Mouse (Mus musculus) layer of hippocampus, postnatal 10 days (tissue): ENCODE data around the gene Nos1ap. TPM values are rescaled to one million over a fixed set of nuclear protein-coding genes. Genes with fewer than 3 reads are reported as not detected.

Experiments used
- DNase-seq, 2 experiments: peaks; one replicate each; pipeline ENCODE4 v3.0.0; 2021; ENCODE audit warnings: low spot score in 2 of 2
- total RNA-seq, 2 experiments: library from RNA; stranded (reverse); gene quantifications; 2 replicates each; pipeline ENCODE4 v1.2.3; 2021

The Nos1ap gene
- total RNA-seq, 2 experiments from 2014 or later, result 83.9 to 88.5 TPM

DNA sequence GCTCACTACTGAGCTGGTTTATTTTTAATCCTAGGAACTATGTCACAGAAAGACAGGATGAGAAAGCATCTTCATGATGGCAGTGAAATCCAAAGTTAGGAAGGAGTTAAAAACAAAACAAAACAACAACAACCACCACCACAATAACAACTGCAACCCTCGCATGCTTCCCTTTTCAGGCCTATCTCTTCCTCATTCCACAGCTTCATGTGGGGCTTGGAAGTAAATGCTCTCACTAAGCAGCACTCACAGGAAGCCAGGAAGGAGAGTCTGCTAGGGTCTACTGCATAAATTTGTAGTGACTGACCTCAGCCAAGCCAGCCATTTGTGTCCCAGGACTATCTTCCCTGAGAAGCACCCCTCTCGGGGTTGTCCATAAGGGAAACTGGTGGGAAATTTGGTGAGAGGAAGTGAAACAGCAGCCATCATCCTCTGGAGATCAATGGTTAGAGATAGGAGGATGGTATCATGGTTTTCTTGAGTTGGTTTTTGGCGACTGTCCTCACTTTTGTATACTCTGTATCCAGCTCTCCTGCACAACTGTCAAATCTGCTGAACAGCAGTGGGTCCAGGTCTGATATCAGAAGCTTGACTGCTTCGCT lies 218.4 kb downstream of the Nos1ap start:
- no peak for DNase-seq

DNA sequence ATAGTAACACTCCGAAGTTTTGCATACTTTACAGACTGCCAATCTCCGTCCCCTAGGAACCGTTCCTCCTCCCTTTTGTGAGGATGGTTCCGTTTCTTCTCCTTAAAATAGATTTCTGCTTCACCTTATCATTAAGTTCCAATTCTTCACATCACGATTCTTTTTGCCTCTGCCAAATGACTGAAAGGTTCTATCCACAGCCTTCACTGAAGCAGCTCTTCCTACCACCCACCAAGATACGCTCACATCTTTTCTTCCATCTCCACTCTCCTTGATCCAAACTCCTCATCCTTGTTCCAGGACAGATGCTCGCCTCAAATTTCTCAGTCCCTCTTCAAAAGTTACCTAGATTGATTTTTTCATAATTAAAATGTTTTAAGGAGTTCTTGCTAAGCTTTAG lies 220.8 kb downstream of the Nos1ap start:
- DNase-seq, result no peak

DNA sequence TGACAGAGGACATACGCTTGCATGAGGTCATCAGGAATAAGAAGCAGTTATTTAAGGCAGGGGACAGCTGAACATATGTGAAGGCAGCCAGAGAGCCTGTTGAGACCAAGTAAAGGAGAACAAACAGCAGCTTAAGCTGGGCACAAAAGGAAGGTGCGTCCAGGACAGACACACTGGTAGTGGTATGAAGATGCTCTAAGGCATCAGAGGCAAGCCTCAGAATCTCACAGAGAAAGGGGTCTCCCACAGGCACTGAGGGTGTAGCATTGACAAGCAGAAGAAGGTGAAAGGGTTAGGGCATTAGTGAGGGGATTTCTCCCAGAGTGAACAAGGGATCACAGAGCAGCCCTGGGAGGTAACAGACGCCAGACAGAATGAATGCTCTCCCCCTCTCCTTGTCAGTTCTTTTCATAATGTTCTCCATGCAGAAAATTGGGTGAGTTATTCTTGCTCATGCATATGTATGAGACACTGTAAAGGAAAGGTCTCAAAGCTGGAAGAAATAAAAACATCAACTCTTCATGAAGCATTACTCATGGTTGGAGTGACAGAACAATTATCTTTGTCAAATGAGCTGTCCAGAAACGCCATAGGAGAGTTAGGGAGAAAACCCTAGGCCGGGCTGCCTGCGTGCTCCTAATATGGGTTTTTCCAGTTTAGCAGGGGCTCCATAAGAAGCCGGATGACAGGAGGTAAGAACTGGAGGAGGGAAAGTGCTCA lies 222.5 kb downstream of the Nos1ap start:
- no peak for DNase-seq

DNA sequence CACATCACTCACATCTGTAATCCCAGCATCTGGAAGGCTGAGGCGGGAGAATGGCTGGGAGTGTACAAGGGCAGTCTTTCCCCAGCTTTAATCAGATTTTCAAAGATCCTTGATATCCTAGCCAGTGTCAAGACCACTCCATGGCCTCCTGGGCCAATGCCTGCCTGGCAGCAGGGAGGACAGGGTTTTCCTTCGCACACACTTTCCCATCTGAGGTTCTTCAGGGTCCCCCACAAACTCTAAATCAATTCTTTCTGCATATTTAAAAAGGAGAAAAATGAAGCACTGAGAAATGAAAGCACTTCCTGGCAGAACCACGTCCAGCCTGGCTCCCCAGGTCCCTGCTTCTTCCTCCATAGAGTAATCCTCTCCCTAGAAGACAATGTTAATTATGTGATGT lies 225.9 kb downstream of the Nos1ap start:
- no peak for DNase-seq

DNA sequence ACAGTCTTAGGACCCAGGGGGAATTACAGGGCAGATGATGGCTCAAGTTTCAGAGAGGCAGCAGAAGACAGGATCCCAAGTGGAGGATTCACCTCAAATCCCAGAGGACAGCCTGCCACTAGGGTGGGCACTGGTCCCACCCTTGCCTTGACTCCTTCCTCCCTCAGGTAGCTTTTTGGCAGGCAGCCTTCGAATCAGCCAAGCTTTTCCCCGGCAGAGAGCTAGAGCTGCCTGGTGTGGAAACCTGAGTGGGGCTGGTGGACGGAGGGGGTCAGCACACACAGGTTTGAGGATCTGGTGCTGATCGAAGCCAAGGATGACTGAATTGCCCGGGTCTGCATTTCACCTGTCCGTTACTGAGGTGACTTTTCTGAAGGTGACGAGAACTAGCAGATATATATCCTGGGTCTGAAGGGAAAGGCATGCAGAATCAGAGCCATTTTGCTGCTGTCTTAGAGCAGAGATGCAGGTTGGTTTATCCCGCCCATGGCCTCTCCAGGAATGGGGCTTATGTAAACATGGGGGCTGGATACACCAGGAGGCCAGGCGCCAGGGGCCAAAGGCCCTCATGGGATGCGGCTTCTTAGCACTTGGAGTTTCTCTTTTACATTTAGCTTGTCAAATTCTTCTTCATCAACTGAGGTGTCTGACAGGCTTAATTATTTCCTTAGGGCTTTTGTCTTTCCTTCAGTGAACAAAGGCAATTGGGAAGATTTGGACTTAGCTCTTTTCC lies 229.3 kb downstream of the Nos1ap start:
- no peak for DNase-seq

DNA sequence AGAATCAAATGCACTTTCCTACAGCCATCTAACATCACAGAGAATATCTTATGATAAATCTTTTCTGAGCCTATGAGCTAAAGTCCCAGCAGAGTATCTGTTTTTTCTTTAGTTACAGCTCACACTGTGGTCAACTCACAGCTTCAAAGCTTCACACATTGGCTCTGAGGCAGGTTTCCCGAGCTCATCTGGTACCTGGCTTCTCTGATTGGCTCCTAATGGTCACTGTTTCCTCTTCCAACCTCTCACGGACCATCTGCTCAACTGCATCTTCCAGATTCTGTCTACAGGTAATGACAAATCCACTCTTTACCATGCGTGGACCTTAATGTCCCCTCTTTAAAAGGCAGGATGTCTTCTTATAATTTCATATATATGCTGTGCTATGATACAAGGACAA lies 236.3 kb downstream of the Nos1ap start:
- DNase-seq, result no peak

DNA sequence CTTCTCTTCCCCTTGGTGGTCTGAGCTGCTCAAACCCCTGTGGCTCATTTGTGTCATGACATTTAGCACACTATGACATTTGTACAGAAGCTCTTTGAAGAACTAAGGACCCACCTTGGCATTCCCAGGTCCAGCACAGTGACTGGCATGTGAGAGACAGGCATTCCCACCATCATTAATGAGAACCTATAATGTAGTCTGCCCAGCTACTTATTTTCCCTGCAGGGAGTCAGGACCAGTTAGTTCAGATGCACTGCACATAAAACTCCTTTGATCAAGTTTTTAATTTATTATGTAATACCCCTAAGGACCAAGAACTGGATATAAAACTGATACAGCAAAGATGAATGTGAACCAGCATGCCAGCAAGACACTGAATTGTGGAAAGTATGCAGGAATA lies 238.6 kb downstream of the Nos1ap start:
- DNase-seq, result no peak

DNA sequence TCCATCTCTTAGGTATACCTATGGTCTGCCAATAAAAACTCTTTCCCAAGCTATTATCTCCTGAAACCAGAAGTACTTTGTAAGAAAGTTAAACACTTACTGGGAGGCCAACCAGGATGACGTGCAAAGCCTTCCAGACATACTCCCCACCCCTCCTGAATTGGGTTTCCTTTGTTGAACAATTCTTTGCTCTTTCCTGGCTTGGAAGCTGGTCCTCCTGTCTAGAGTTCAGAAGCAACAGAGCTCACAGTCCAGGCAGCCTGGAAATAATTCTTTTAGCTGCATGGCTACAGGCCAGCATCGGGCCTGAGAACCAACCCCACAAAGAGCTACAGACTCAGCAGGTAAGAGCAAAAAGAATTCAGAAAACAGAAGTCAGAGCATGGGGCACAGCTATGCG lies 243.4 kb downstream of the Nos1ap start:
- no peak for DNase-seq

DNA sequence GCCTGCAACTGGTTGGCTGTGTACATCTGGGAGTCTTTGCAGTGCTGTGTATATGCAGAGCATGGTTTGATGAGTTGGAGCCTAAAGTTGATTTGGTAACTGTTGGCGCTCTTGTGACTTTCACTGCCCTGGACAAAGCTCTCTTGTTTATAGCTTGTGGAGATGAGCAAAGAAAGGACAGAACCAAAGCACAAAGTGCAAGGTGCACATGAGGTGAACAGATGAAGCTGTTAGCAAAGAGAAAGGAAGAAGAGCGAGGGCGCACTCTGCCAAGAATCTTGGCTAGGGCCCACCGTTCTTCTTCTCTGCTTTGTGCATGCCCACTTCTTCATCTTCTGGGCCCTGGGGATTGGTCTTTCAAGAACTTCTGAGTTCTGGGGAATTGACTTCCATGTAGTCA lies 245.8 kb downstream of the Nos1ap start:
- no peak for DNase-seq

DNA sequence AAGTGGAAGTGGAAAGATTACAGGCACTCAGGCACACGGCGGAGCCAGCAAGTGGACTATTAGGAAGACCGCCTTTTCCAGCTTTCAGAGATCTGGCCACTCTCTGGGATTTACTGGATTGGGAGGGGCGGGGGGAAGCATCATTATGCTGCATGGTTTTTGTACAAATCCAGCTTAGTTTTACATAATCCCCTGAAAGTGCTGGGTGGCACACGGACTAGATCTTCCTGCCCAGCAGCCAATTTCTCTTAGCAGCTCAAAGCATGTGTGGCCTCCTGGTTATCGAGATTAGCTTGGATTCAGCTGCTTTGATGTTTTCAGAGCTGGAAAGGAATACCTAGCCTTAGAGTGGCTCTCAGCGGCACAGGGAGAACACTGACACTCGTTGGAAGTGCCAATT lies 246.6 kb downstream of the Nos1ap start:
- DNase-seq, result no peak

DNA sequence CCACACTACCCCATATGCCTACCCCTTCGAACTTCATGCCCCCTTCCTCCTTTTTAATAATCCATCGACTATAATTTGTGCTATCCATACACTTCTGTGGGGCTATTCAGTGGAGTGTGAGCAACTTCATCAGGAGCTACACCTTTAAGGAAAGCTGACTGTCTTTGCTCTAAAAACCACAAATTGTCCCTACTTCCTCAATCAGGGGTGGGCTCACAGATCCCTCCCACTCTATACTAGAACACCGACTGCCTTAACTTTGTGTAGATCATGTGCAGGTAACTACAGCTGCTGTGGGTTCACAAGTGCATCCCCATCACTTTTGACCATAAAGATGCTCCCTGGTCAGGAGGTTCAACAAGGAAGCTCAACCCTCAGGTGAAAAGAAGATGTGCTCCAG lies 249.7 kb downstream of the Nos1ap start:
- DNase-seq, result no peak

DNA sequence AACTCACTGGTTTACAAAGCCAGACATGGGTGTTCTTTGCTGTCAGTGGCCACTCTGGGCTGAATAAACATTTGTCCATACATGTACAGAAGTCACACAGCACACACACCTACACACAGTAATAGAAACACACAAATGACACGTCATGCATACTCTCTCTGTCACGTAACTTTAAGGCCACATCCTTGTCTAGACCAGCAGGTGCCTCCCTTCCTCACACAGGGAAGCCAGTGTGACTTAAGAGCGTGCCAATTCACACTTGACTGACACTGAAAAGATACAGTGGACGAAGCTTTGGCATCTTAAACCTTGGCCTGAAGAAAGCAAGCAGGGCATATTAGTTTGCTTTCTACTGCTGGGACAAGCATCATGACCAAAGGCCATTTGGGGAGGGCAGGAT lies 256.9 kb downstream of the Nos1ap start:
- DNase-seq, result no peak

DNA sequence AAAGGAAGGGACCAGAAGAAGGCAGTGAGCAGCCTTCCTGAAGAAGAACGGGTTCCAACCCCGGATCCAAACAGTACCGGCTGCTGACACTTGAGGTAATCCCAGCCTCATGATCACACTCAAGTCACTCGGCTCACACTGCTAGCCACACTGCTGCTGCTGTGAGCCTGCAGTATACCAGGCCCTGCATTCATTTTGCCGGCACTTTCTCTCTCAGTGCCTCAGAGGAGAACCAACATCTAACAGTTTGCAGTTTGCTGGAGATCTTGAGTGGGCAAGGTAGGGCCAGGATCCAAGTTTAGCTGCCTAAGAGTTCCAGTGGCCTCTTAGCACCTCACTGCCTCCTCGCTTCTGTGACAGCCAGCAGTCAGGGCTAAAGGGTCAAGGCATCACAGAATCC lies 257.7 kb downstream of the Nos1ap start:
- no peak for DNase-seq

DNA sequence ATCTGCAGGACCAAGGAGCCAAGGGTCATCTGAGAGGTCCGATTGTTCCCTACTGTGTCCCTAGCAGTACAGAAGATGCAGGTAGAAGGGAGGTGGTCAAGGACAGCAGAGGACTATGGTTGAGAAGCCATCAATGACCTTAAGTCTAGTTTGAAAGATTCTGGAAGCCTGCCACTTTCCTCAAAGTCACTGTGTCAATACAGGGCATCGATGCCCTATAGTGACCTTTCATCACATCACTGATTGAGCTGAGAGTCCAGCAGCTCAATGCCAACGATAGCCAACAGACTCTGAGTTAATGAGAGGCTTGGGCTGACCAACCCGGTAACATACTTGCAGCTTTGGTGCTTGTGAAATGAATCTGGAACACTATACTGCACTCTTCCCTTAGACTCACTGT lies 264.4 kb downstream of the Nos1ap start:
- DNase-seq, result no peak

DNA sequence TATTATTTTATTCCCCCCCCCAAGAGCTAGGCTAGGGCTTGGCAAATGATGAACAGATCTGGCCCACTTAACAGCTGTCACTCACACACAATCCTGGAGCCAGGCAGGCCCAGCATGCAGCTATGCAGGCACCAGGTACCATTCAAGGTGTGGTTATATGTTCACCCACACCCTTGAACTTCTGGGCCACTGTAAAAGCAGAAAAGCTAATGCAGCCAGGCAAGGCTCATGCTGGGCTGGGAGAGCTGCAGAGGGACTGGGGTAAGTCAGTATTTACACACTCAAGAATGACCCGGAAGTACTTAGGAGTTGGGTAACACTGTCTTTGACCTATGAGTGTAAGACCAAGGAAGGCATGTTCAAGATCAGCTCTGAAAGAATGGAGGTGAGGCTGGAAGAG lies 265.3 kb downstream of the Nos1ap start:
- DNase-seq, result no peak

DNA sequence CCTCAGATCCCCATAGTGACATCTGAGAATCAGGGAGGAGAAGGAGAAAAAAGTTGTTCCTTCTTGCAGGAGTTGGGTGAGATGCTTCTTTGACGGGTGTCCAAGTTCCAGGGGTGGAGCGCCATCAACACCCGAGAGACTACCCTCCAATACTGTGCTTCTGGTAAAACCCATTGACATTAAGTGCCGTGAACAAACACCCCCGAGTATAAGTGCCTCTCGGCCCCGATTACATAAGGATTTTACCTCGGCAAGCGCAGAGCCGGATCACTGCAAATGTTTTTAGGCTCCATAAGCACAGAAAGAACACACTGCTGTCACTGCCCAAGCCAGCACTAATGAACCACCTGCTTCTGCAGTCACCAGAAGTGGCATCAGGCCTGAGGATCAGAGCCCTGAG lies 266.7 kb downstream of the Nos1ap start:
- DNase-seq, result no peak

DNA sequence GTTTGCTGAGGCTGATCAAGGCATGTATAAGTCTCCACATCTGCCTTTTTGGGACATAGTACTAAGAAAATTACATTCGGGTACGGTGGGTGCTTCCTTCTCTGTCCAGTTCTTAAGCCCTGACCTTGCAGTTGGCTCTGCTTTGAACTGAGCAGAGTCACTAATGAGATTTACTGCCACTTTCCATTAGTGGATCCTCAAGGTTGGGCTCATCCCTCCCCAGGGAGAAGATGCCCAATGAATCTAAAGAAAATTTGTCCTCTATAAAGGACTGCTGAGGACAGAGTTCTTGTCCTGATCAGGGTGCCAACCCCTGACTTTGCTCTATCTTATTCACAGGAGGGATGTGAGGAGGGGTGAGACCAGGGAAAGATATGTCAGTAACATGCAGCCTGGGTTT lies 267.6 kb downstream of the Nos1ap start:
- no peak for DNase-seq

DNA sequence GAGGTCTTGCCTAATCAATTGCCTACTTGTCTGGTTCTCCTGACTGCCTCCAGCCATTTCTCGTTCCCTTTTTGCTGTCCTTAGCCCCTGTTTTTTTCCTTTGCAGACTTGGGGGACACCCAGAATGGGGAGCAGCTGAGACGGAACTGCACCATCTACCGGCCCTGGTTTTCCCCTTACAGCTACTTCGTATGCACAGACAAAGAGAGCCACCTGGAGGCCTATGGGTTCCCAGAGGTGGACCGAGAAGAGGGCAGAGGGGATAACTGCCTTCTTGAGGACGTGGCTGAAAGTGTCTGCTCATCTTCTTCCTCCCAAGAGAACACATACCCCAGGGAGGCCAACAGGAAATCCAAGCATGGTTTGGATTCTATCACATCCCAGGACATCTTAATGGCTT lies 278.2 kb downstream of the Nos1ap start:
- DNase-seq, result no peak

DNA sequence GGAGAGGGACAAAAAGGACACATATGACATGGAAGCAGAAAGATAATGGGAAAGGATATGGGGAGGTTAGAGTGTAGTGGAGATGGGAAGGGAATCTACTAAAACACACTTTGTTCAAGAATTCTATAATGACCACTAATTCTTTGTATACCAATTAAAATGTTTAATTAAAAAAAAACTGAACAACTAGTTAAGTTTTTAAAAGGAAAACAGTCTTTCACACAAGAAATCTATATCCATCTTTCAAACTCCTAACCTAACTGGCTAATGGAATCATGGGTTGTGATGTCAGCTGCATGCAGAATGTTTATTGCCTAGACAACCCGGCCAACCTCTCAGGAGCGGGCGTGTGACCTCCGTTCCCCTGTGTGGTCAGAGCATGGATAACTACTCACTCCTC lies 281.2 kb downstream of the Nos1ap start, which contains the start of gene Spata46:
Gene Spata46, plus strand, starts transcription at position 301 of the 400 bp plus-strand sequence.
- DNase-seq, result no peak

DNA sequence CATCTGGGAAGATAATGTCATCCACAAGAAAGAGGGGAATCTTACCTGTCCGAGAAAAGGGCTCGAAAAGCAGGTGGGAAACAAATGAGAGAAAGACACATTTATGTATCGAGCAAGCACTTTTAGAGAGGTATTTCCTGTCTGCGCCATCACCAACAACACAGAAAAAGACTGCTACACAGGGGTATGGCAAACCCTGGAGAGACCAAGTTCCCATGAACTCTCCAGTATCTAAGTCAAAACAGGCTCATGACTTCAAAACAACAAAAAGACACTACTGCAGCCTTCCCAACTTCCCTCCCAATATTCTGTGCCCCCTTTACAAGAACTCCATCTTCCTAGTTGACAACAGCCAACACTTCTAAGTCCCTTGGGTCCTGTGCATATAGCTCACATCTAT lies 283.4 kb downstream of the Nos1ap start, which contains the start of gene Gm7694:
Gene Gm7694, minus strand, starts transcription at position 101 of the 400 bp plus-strand sequence.
- DNase-seq, result no peak

DNA sequence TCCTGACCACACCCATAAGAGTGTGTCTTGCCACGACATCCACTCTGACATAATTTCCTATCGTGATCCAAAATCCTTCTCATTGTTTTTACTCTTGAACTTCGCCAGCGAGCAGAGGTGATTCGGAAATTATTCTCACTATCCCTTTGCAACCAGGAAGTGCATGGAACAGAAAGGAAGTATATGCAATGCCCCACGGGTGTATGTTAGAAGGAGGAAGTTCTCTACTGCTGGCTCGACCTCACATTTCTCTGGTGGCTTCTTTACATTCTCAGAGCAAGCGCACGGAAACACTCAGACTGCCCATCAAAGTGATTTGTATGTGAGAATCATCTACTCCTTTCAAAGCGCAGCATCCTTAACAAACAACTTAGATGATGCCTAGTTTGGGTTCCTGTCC lies 284.7 kb downstream of the Nos1ap start:
- no peak for DNase-seq

DNA sequence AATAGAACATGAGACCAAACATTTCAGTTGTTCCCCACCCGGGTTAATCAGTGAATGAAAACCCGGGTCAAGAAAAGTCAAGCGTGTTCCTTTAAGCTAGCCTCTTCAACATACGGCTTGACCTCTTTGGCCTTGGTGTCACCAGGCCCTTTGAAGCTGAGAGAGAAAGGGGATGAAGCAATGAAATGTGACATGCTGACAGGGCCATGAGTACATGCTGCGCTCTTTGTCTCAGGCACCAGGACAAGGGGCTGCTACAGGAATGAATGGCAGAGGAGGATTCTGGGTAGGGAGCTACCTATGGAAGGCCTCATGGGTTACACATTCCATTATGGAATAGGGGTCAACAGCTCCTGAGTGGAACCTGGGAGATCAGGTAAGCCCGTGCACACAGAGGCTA lies 286.6 kb downstream of the Nos1ap start:
- no peak for DNase-seq
